Mouse (Mus musculus): ENCODE data around the gene Olfr1368. TPM values are rescaled to one million over a fixed set of nuclear protein-coding genes. Genes with fewer than 3 reads are reported as not detected.

Gene Olfr1368
- polyA plus RNA-seq, 1 experiment from 2014 or later: not detected

- no peaks in the 10 kb centered on the region for H3K27me3 ChIP-seq (ENCODE audit: control insufficient read depth, insufficient read depth, low read length)
- no peak overlapping the region for H3K9ac ChIP-seq (ENCODE audit: low read length)
- H3K27ac ChIP-seq (ENCODE audit: low read depth, low read length): no peak overlapping the region
- ATAC-seq (replicated peaks; ENCODE audit: low FRiP score) (peak; percentile 75), DNase-seq (ENCODE audit: low spot score) (peak; percentile 89)
- H3K4me2 ChIP-seq (ENCODE audit: low read depth, low read length, severe bottlenecking): peak overlapping the region; percentile 43
- H3K9me3 ChIP-seq (ENCODE audit: control insufficient read depth, low read length): no peaks in the 10 kb centered on the region
- peak overlapping the region; percentile 50 for H3K4me3 ChIP-seq (ENCODE audit: low read depth, low read length)
- H3K4me1 ChIP-seq (replicated peaks; ENCODE audit: control insufficient read depth, insufficient read depth, low read length): peaks cover 3% of the 10 kb centered on the region; the same call in 1 of the 2 replicates
- WGBS: under 1% methylated on average over 39 of the region's 39 CpGs
- no peaks in the 10 kb centered on the region for H3K36me3 ChIP-seq (ENCODE audit: control insufficient read depth, insufficient read depth, low read length)
These were observed 24.2 kb upstream of the Olfr1368 start for GRCm38 (mm10) chr13:21169657-21170430.

GRCm38 (mm10) chr13:21169121-21169656 lies 23.5 kb upstream of the Olfr1368 start:
- Histone ChIP-seq H3K9me3 (ENCODE audit: control insufficient read depth, low read length) (no peaks in the 10 kb centered on the region), H3K4me1 (replicated peaks; ENCODE audit: control insufficient read depth, insufficient read depth, low read length) (peaks cover 3% of the 10 kb centered on the region; the same call in 1 of the 2 replicates), H3K27ac (ENCODE audit: low read depth, low read length) (no peak overlapping the region), H3K9ac (ENCODE audit: low read length) (no peak overlapping the region), H3K27me3 (ENCODE audit: control insufficient read depth, insufficient read depth, low read length) (no peaks in the 10 kb centered on the region), H3K36me3 (ENCODE audit: control insufficient read depth, insufficient read depth, low read length) (no peaks in the 10 kb centered on the region), H3K4me2 (ENCODE audit: low read depth, low read length, severe bottlenecking) (peak overlapping the region; percentile 72), H3K4me3 (ENCODE audit: low read depth, low read length) (peak overlapping the region; percentile 50)
- WGBS: 5% methylated on average over 14 of the region's 14 CpGs
- DNase-seq (ENCODE audit: low spot score): no peak
- ATAC-seq (replicated peaks; ENCODE audit: low FRiP score): no peak

GRCm38 (mm10) chr13:21168371-21169011 lies 22.8 kb upstream of the Olfr1368 start:
- H3K9me3 ChIP-seq (ENCODE audit: control insufficient read depth, low read length): no peaks in the 10 kb centered on the region
- H3K9ac ChIP-seq (ENCODE audit: low read length): peak overlapping the region; percentile 43
- peak overlapping the region; percentile 72 for H3K4me2 ChIP-seq (ENCODE audit: low read depth, low read length, severe bottlenecking)
- H3K27ac ChIP-seq (ENCODE audit: low read depth, low read length): no peak overlapping the region
- no peaks in the 10 kb centered on the region for H3K27me3 ChIP-seq (ENCODE audit: control insufficient read depth, insufficient read depth, low read length)
- peak overlapping the region; percentile 50 for H3K4me3 ChIP-seq (ENCODE audit: low read depth, low read length)
- peaks cover 3% of the 10 kb centered on the region; the same call in 1 of the 2 replicates for H3K4me1 ChIP-seq (replicated peaks; ENCODE audit: control insufficient read depth, insufficient read depth, low read length)
- WGBS: 2% methylated on average over 16 of the region's 16 CpGs
- ATAC-seq (replicated peaks; ENCODE audit: low FRiP score) (no peak), DNase-seq (ENCODE audit: low spot score) (no peak)
- no peaks in the 10 kb centered on the region for H3K36me3 ChIP-seq (ENCODE audit: control insufficient read depth, insufficient read depth, low read length)

GRCm38 (mm10) chr13:21167910-21168300 lies 22.2 kb upstream of the Olfr1368 start:
- ATAC-seq (replicated peaks; ENCODE audit: low FRiP score) (peak; percentile 58), DNase-seq (ENCODE audit: low spot score) (no peak)
- Histone ChIP-seq H3K4me3 (ENCODE audit: low read depth, low read length) (peak overlapping the region; percentile 50), H3K36me3 (ENCODE audit: control insufficient read depth, insufficient read depth, low read length) (no peaks in the 10 kb centered on the region), H3K27ac (ENCODE audit: low read depth, low read length) (no peak overlapping the region), H3K4me2 (ENCODE audit: low read depth, low read length, severe bottlenecking) (peak overlapping the region; percentile 72), H3K4me1 (replicated peaks; ENCODE audit: control insufficient read depth, insufficient read depth, low read length) (peaks cover 3% of the 10 kb centered on the region; the same call in 1 of the 2 replicates), H3K27me3 (ENCODE audit: control insufficient read depth, insufficient read depth, low read length) (no peaks in the 10 kb centered on the region), H3K9ac (ENCODE audit: low read length) (no peak overlapping the region), H3K9me3 (ENCODE audit: control insufficient read depth, low read length) (no peaks in the 10 kb centered on the region)
- under 1% methylated on average over 8 of the region's 8 CpGs for WGBS

GRCm38 (mm10) chr13:21166936-21167909 lies 21.6 kb upstream of the Olfr1368 start:
- H3K4me1 ChIP-seq (replicated peaks; ENCODE audit: control insufficient read depth, insufficient read depth, low read length): peaks cover 3% of the 10 kb centered on the region; the same call in 1 of the 2 replicates
- peak; percentile 87 for DNase-seq (ENCODE audit: low spot score)
- H3K4me2 ChIP-seq (ENCODE audit: low read depth, low read length, severe bottlenecking): peak overlapping the region; percentile 50
- H3K36me3 ChIP-seq (ENCODE audit: control insufficient read depth, insufficient read depth, low read length): no peaks in the 10 kb centered on the region
- ATAC-seq (replicated peaks; ENCODE audit: low FRiP score): peak; percentile 60
- H3K9me3 ChIP-seq (ENCODE audit: control insufficient read depth, low read length): no peaks in the 10 kb centered on the region
- H3K27me3 ChIP-seq (ENCODE audit: control insufficient read depth, insufficient read depth, low read length): no peaks in the 10 kb centered on the region
- H3K27ac ChIP-seq (ENCODE audit: low read depth, low read length): no peak overlapping the region
- WGBS: 2% methylated on average over 27 of the region's 27 CpGs
- peak overlapping the region; percentile 50 for H3K4me3 ChIP-seq (ENCODE audit: low read depth, low read length)
- H3K9ac ChIP-seq (ENCODE audit: low read length): peak overlapping the region; percentile 55

GRCm38 (mm10) chr13:21162591-21162990 lies 16.9 kb upstream of the Olfr1368 start:
- H3K9me3 ChIP-seq (ENCODE audit: control insufficient read depth, low read length): no peaks in the 10 kb centered on the region
- 60% methylated on average over 5 of the region's 5 CpGs for WGBS
- H3K9ac ChIP-seq (ENCODE audit: low read length): no peak overlapping the region
- H3K4me3 ChIP-seq (ENCODE audit: low read depth, low read length): no peak overlapping the region
- H3K4me2 ChIP-seq (ENCODE audit: low read depth, low read length, severe bottlenecking): no peak overlapping the region
- no peaks in the 10 kb centered on the region for H3K4me1 ChIP-seq (replicated peaks; ENCODE audit: control insufficient read depth, insufficient read depth, low read length)
- DNase-seq (ENCODE audit: low spot score): no peak
- ATAC-seq (replicated peaks; ENCODE audit: low FRiP score): no peak
- no peaks in the 10 kb centered on the region for H3K36me3 ChIP-seq (ENCODE audit: control insufficient read depth, insufficient read depth, low read length)
- no peaks in the 10 kb centered on the region for H3K27me3 ChIP-seq (ENCODE audit: control insufficient read depth, insufficient read depth, low read length)
- no peak overlapping the region for H3K27ac ChIP-seq (ENCODE audit: low read depth, low read length)

- H3K4me1 ChIP-seq (replicated peaks; ENCODE audit: control insufficient read depth, insufficient read depth, low read length): no peaks in the 10 kb centered on the region
- DNase-seq (ENCODE audit: low spot score) (no peak), ATAC-seq (replicated peaks; ENCODE audit: low FRiP score) (peak; percentile 32; the same call in 1 of the 2 replicates)
- H3K9me3 ChIP-seq (ENCODE audit: control insufficient read depth, low read length): no peaks in the 10 kb centered on the region
- H3K27me3 ChIP-seq (ENCODE audit: control insufficient read depth, insufficient read depth, low read length): no peaks in the 10 kb centered on the region
- peak overlapping the region; percentile 34; the same call in 1 of the 2 replicates for H3K4me2 ChIP-seq (ENCODE audit: low read depth, low read length, severe bottlenecking)
- WGBS: 40% methylated on average over 2 of the region's 2 CpGs
- H3K36me3 ChIP-seq (ENCODE audit: control insufficient read depth, insufficient read depth, low read length): no peaks in the 10 kb centered on the region
- peak overlapping the region; percentile 56 for H3K4me3 ChIP-seq (ENCODE audit: low read depth, low read length)
- no peak overlapping the region for H3K9ac ChIP-seq (ENCODE audit: low read length)
- H3K27ac ChIP-seq (ENCODE audit: low read depth, low read length): no peak overlapping the region
These were observed 15.9 kb upstream of the Olfr1368 start for GRCm38 (mm10) chr13:21161591-21161990.

Measured in forebrain, embryonic 11.5 days (tissue).